Mouse (Mus musculus): ENCODE data around the gene Olfr692. TPM values are rescaled to one million over a fixed set of nuclear protein-coding genes. Genes with fewer than 3 reads are reported as not detected.

Olfr692 gene
- total and polyA plus RNA-seq, 3 experiments: not detected

DNA sequence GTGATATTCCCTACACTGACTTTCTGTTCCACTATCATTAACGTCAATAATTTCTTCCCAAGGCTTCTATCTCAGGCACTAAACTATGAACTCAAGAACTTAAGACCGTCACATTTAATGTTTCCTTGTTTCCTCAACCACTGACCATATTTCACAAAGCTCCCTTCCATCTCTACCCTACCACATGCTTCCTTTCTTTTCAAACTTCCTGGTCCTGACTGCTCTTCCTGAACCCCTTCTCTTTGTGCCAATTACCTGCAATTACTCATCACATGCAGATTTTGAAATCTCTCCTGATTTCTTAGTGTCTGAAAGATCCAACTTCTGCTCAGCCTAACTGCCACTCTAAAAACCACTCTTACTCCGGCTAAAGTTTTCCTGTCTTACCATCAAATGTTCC lies 12.3 kb downstream of the Olfr692 start:
- peaks cover 89% of the 10 kb centered on the region for H3K36me3 ChIP-seq (replicated peaks)
- no peak for ATAC-seq (ENCODE audit: extremely low read depth, insufficient number of reproducible peaks, low FRiP score, poor library complexity, severe bottlenecking)

DNA sequence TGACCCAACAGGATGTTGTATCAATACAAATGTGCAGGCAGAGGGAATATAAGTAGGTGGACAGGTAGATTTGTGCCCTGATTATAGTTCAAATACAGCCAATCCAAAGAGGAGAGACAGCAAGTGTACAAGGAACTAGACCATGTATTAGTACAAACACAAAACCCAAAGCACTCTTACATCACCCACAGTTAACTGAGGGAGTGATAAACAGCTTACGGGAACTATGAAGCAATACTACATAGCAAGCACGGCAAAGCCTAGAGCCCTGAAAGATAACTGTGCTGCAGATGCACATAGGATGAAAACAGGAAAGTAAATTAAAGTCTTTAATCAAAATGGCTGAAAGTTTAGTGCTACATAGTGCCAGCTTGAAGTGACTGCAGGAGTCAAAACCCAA lies 19.7 kb downstream of the Olfr692 start:
- no peak for TF ChIP-seq GATA2 (IDR thresholded peaks at IDR 0.05; ENCODE audit: borderline replicate concordance, low read depth, low read length)
- ATAC-seq (ENCODE audit: extremely low read depth, insufficient number of reproducible peaks, low FRiP score, poor library complexity, severe bottlenecking) (no peak), DNase-seq (ENCODE audit: low spot score) (no peak)
- Histone ChIP-seq H3K4me1 (ENCODE audit: insufficient read depth, low read depth, low read length) (no peaks in the 10 kb centered on the region; the same call in 1 of the 2 replicates), H3K36me3 (replicated peaks) (peaks cover 79% of the 10 kb centered on the region), H3K27me3 (ENCODE audit: insufficient read depth, low read length) (no peaks in the 10 kb centered on the region), H3K9me3 (replicated peaks) (no peaks in the 10 kb centered on the region), H3K4me3 (ENCODE audit: low read depth, low read length) (no peak overlapping the region)

More for the DNA sequence above, 12.3 kb downstream of the Olfr692 start:
- TF ChIP-seq CTCF (IDR thresholded peaks at IDR 0.05; ENCODE audit: low read depth, low read length) (no peak), TAL1 (conservative IDR thresholded peaks at IDR 0.05; ENCODE audit: low read depth, low read length) (no peak), GATA2 (IDR thresholded peaks at IDR 0.05; ENCODE audit: borderline replicate concordance, low read depth, low read length) (no peak), GATA1 (IDR thresholded peaks at IDR 0.05; ENCODE audit: borderline replicate concordance, low read length) (no peak), POLR2AphosphoS5 (IDR thresholded peaks at IDR 0.05; ENCODE audit: insufficient replicate concordance, low read depth, low read length) (no peak)
- no peaks in the 10 kb centered on the region for H3K9me3 ChIP-seq (replicated peaks)
- H3K4me3 ChIP-seq (ENCODE audit: low read depth, low read length): no peak overlapping the region
- no peak for DNase-seq (ENCODE audit: low spot score)
- H3K4me1 ChIP-seq (ENCODE audit: insufficient read depth, low read depth, low read length): no peaks in the 10 kb centered on the region
- no peaks in the 10 kb centered on the region for H3K27me3 ChIP-seq (ENCODE audit: insufficient read depth, low read length)

DNA sequence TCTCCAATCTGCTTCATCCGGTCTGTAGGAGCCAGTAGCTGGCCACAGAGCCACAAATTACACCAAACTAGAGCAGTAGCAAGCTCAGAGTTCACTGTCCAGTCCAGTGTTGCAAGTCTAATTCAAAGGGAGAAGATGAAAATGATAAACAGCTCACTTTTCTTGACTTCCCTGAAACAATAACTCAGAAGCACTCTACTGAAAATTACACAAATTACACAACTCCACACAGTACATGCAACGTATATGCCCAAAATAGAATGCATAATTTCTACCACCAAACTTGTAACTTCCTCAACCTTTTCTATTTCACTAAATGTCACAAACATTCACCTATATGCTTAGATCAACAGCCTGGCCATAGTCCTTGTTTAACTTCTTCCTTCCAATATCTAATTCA lies 22.2 kb downstream of the Olfr692 start:
- Histone ChIP-seq H3K4me1 (ENCODE audit: insufficient read depth, low read depth, low read length) (no peaks in the 10 kb centered on the region; the same call in 1 of the 2 replicates), H3K36me3 (replicated peaks) (peaks cover 70% of the 10 kb centered on the region), H3K27me3 (ENCODE audit: insufficient read depth, low read length) (no peaks in the 10 kb centered on the region), H3K4me3 (ENCODE audit: low read depth, low read length) (no peak overlapping the region), H3K9me3 (replicated peaks) (no peaks in the 10 kb centered on the region)
- DNase-seq (ENCODE audit: low spot score) (no peak), ATAC-seq (ENCODE audit: extremely low read depth, insufficient number of reproducible peaks, low FRiP score, poor library complexity, severe bottlenecking) (no peak)
- TF ChIP-seq POLR2AphosphoS5 (IDR thresholded peaks at IDR 0.05; ENCODE audit: insufficient replicate concordance, low read depth, low read length) (no peak), CTCF (IDR thresholded peaks at IDR 0.05; ENCODE audit: low read depth, low read length) (no peak), GATA2 (IDR thresholded peaks at IDR 0.05; ENCODE audit: borderline replicate concordance, low read depth, low read length) (no peak)

DNA sequence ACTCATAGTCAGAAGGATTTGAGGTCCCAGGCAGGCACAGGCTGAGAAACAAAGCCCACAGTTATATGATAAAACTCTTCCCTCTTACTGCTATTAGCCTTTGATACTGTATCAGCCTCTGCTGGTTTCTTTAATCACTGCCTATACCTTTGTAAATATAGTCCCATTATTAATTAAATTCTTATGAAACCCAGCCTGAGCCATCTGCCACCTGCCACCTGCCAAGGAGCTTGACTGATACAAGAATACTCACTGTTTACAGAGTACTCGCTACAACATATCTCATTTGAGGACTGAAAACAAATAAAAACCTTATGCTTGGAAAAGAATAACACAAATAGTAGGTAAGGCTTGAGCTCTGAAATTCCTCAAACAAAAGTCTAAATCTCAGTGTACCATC lies 26.6 kb downstream of the Olfr692 start:
- ATAC-seq (ENCODE audit: extremely low read depth, insufficient number of reproducible peaks, low FRiP score, poor library complexity, severe bottlenecking) (no peak), DNase-seq (ENCODE audit: low spot score) (no peak)
- Histone ChIP-seq H3K9me3 (replicated peaks) (no peaks in the 10 kb centered on the region), H3K27me3 (ENCODE audit: insufficient read depth, low read length) (no peaks in the 10 kb centered on the region), H3K36me3 (replicated peaks) (peaks cover 40% of the 10 kb centered on the region), H3K4me3 (ENCODE audit: low read depth, low read length) (no peak overlapping the region), H3K4me1 (ENCODE audit: insufficient read depth, low read depth, low read length) (peaks cover 27% of the 10 kb centered on the region)
- no peak for TF ChIP-seq CTCF (IDR thresholded peaks at IDR 0.05; ENCODE audit: low read depth, low read length)
- no peak for TF ChIP-seq GATA2 (IDR thresholded peaks at IDR 0.05; ENCODE audit: borderline replicate concordance, low read depth, low read length)
- TF ChIP-seq POLR2AphosphoS5 (IDR thresholded peaks at IDR 0.05; ENCODE audit: insufficient replicate concordance, low read depth, low read length): no peak
- TF ChIP-seq TAL1 (conservative IDR thresholded peaks at IDR 0.05; ENCODE audit: low read depth, low read length): no peak
- TF ChIP-seq GATA1 (IDR thresholded peaks at IDR 0.05; ENCODE audit: borderline replicate concordance, low read length): no peak

DNA sequence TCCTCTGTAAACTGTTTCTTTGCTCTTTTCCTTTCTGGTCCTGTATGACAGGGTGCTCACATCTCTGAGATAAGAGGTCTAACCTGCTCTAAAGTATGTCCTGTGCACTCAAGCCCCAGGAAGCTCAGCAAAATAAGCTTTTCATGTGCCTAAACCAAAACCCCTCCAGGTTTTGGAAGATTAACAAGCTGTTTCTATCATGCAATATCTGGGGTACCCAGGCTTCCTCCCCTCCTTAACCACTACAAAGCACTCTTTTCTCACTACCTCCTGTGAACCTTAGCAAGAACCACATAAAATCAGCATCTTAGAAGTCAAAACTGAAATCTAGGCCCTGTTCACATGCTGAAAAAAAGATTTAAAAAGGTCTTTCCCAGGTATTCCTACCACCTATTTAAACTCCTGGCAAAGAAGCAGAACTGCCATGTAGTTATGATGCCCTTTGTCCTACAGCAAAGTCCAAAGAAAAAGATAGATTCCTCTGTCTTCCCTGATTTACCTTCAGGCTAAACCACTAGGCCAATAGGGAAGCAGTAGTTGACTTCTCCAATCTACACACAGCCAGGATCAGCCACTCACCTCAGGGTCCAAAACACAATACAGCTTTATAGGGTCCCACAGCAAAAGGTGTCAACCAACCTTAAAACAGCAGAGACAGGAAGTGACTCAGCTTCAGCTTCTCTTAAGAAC lies 27.2 kb downstream of the Olfr692 start:
- DNase-seq (ENCODE audit: low spot score) (no peak), ATAC-seq (ENCODE audit: extremely low read depth, insufficient number of reproducible peaks, low FRiP score, poor library complexity, severe bottlenecking) (no peak)
- H3K4me1 ChIP-seq (ENCODE audit: insufficient read depth, low read depth, low read length): peaks cover 28% of the 10 kb centered on the region
- H3K4me3 ChIP-seq (ENCODE audit: low read depth, low read length): no peak overlapping the region
- TF ChIP-seq POLR2AphosphoS5 (IDR thresholded peaks at IDR 0.05; ENCODE audit: insufficient replicate concordance, low read depth, low read length) (no peak), CTCF (IDR thresholded peaks at IDR 0.05; ENCODE audit: low read depth, low read length) (no peak), TAL1 (conservative IDR thresholded peaks at IDR 0.05; ENCODE audit: low read depth, low read length) (no peak), GATA1 (IDR thresholded peaks at IDR 0.05; ENCODE audit: borderline replicate concordance, low read length) (no peak), GATA2 (IDR thresholded peaks at IDR 0.05; ENCODE audit: borderline replicate concordance, low read depth, low read length) (no peak)
- no peaks in the 10 kb centered on the region for H3K9me3 ChIP-seq (replicated peaks)
- no peaks in the 10 kb centered on the region for H3K27me3 ChIP-seq (ENCODE audit: insufficient read depth, low read length)
- H3K36me3 ChIP-seq (replicated peaks): peaks cover 33% of the 10 kb centered on the region

DNA sequence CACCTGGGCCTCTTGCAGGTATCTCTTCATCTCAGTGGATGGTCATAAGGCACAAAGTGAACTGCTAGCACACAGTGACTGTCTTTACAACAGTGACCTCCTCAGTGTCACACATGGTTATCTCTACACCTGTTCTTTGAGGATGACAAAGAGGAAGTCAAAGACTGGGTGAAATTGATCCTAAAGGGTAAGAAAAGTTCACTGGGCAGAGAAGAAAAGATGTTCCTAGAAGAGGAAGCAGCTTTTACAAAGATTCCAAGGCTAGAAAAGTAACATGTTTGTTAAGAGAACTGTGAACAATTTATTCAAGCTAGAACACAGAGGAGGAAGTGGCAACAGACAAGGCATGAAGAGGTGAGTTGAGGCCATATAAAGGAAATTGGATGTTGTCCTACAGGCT lies 28.1 kb downstream of the Olfr692 start:
- Histone ChIP-seq H3K27me3 (ENCODE audit: insufficient read depth, low read length) (no peaks in the 10 kb centered on the region), H3K4me1 (ENCODE audit: insufficient read depth, low read depth, low read length) (peaks cover 33% of the 10 kb centered on the region), H3K9me3 (replicated peaks) (no peaks in the 10 kb centered on the region), H3K36me3 (replicated peaks) (peaks cover 33% of the 10 kb centered on the region), H3K4me3 (ENCODE audit: low read depth, low read length) (no peak overlapping the region)
- ATAC-seq (ENCODE audit: extremely low read depth, insufficient number of reproducible peaks, low FRiP score, poor library complexity, severe bottlenecking) (no peak), DNase-seq (ENCODE audit: low spot score) (no peak)
- TF ChIP-seq POLR2AphosphoS5 (IDR thresholded peaks at IDR 0.05; ENCODE audit: insufficient replicate concordance, low read depth, low read length): no peak
- no peak for TF ChIP-seq GATA1 (IDR thresholded peaks at IDR 0.05; ENCODE audit: borderline replicate concordance, low read length)
- no peak for TF ChIP-seq CTCF (IDR thresholded peaks at IDR 0.05; ENCODE audit: low read depth, low read length)
- no peak for TF ChIP-seq TAL1 (conservative IDR thresholded peaks at IDR 0.05; ENCODE audit: low read depth, low read length)
- no peak for TF ChIP-seq GATA2 (IDR thresholded peaks at IDR 0.05; ENCODE audit: borderline replicate concordance, low read depth, low read length)

Data from G1E (cell line).